ENCODE assay signal across 20 mouse cellular contexts in the genomic region with DNA sequence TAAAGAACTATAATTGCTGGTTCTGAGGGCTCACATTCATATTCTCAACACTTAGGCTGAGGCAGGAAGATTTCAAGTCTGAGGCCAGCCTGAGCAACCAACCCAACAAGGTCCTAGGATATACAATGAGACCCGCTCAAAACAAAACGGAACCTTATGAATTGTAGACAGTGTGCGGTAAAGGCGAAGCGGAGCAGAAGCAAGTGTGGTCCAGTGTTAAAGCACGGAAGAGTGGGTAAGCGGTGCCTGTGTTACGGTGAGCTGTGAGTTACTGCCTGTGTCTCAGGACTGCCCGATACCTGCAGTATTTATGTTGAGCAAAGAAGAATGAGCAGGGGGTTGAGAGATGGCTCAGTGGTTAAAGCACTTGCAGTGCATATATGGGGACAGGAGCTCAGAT. TPM values are rescaled to one million over a fixed set of nuclear protein-coding genes. Genes with fewer than 3 reads are reported as not detected.
DNase-seq lines count a peak whose midpoint lies in the region; ATAC-seq lines count a peak whose summit lies in the region.
"Had no signal": no experiment of that assay in that cellular context is flagged by ENCODE, and none has a peak within 500 bp of the region (broad histone marks: within the 10 kb centered on the region; RNA-seq: fewer than 3 reads in every experiment).

No protein-coding gene starts in this region.

- WGBS in midbrain, embryonic 11.5 days: 99% methylated on average over 9 of the region's 9 CpGs
- WGBS in midbrain, embryonic 13.5 days: 98% methylated on average over 9 of the region's 9 CpGs

- no peak overlapping the region for H3K27ac ChIP-seq in midbrain, embryonic 11.5 days (ENCODE audit: low read depth, low read length)
- no peak overlapping the region for H3K27ac ChIP-seq in midbrain, embryonic 13.5 days
- H3K27ac ChIP-seq: embryonic facial prominence, embryonic 13.5 days; embryonic facial prominence, embryonic 15.5 days; forebrain, embryonic 12.5 days; forebrain, embryonic 15.5 days had no signal

- no peak overlapping the region for H3K4me2 ChIP-seq in midbrain, embryonic 11.5 days
- H3K4me2 ChIP-seq in midbrain, embryonic 13.5 days (replicated peaks): no peak overlapping the region
- H3K4me2 ChIP-seq: embryonic facial prominence, embryonic 13.5 days; embryonic facial prominence, embryonic 15.5 days; forebrain, embryonic 12.5 days; forebrain, embryonic 15.5 days had no signal

- no peaks in the 10 kb centered on the region for H3K4me1 ChIP-seq in midbrain, embryonic 11.5 days (ENCODE audit: control insufficient read depth, insufficient read depth, low read length)
- peaks cover 11% of the 10 kb centered on the region for H3K4me1 ChIP-seq in midbrain, embryonic 13.5 days (replicated peaks)

- no peak overlapping the region for H3K9ac ChIP-seq in midbrain, embryonic 11.5 days (ENCODE audit: low read length)
- no peak overlapping the region for H3K9ac ChIP-seq in midbrain, embryonic 13.5 days (replicated peaks)
- H3K9ac ChIP-seq: embryonic facial prominence, embryonic 13.5 days; embryonic facial prominence, embryonic 15.5 days; forebrain, embryonic 12.5 days; forebrain, embryonic 15.5 days; forebrain, postnatal 0 days had no signal

- H3K4me3 ChIP-seq in midbrain, embryonic 11.5 days (ENCODE audit: low read depth, low read length): no peak overlapping the region
- H3K4me3 ChIP-seq in midbrain, embryonic 13.5 days (replicated peaks): no peak overlapping the region
- H3K4me3 ChIP-seq: embryonic facial prominence, embryonic 13.5 days; embryonic facial prominence, embryonic 15.5 days; forebrain, embryonic 12.5 days; forebrain, embryonic 15.5 days had no signal

- no peak for ATAC-seq in midbrain, embryonic 11.5 days (ENCODE audit: low FRiP score)
- ATAC-seq in midbrain, embryonic 13.5 days: no peak

- peak; percentile 53 for DNase-seq in heart, adult 11 months
- DNase-seq in heart, adult 8-10 months (ENCODE audit: low spot score): no peak
- peak; percentile 54 for DNase-seq in midbrain, embryonic 11.5 days (ENCODE audit: low spot score, missing footprints)
- no peak for DNase-seq in ovary, postnatal 14 days (ENCODE audit: low spot score)
- DNase-seq: adrenal gland, adult 2 months; adrenal gland, postnatal 10 days; adrenal gland, postnatal 25 days; cerebellum, adult 11 months; cerebellum, adult 18-20 months; cerebellum, adult 8-10 months; cerebellum, adult 9-11 months; cerebellum, postnatal 14 days; cerebellum, postnatal 36 days; embryo, embryonic 11 days; forebrain, postnatal 0 days had no signal

- no peaks in the 10 kb centered on the region for H3K36me3 ChIP-seq in midbrain, embryonic 11.5 days (ENCODE audit: control insufficient read depth, insufficient read depth, low read length)
- H3K36me3 ChIP-seq in midbrain, embryonic 13.5 days: no peaks in the 10 kb centered on the region
- H3K36me3 ChIP-seq: embryonic facial prominence, embryonic 13.5 days; embryonic facial prominence, embryonic 15.5 days; forebrain, embryonic 12.5 days; forebrain, embryonic 15.5 days had no signal

- no peaks in the 10 kb centered on the region for H3K9me3 ChIP-seq in midbrain, embryonic 11.5 days (ENCODE audit: control insufficient read depth, low read length)
- no peaks in the 10 kb centered on the region for H3K9me3 ChIP-seq in midbrain, embryonic 13.5 days
- H3K9me3 ChIP-seq: embryonic facial prominence, embryonic 13.5 days; embryonic facial prominence, embryonic 15.5 days; forebrain, embryonic 12.5 days; forebrain, embryonic 15.5 days had no signal

- H3K27me3 ChIP-seq in midbrain, embryonic 11.5 days (ENCODE audit: control insufficient read depth, insufficient read depth, low read length): no peaks in the 10 kb centered on the region
- no peaks in the 10 kb centered on the region for H3K27me3 ChIP-seq in midbrain, embryonic 13.5 days
- H3K27me3 ChIP-seq: embryonic facial prominence, embryonic 13.5 days; embryonic facial prominence, embryonic 15.5 days; forebrain, embryonic 12.5 days; forebrain, embryonic 15.5 days had no signal

RNA-seq across cellular contexts. Expression of a gene that starts 27.5 kb away (rescaled TPM):
- total RNA-seq in heart, adult 8-10 months (2022): 1 to 10 TPM; 3.5 to 5.3 (median 4.3) TPM
- polyA plus RNA-seq in midbrain, embryonic 11.5 days (2014; fragmentation: Nextera tagmentation; extraction: Ambion mirVana): 40.5 and 43.4 TPM in 2 replicates
- polyA plus RNA-seq in midbrain, embryonic 13.5 days (2015; fragmentation: Nextera tagmentation; extraction: Ambion mirVana): 36.5 and 38.6 TPM in 2 replicates

RNA-seq across cellular contexts. Expression of a gene that starts 27.8 kb away (rescaled TPM):
- total RNA-seq in heart, adult 8-10 months (2022): 1 to 10 TPM; 4.0 to 6.1 (median 5.8) TPM
- polyA plus RNA-seq in midbrain, embryonic 11.5 days (2014; fragmentation: Nextera tagmentation; extraction: Ambion mirVana): 22.3 and 22.8 TPM in 2 replicates
- 13.4 and 15.8 TPM in 2 replicates for polyA plus RNA-seq in midbrain, embryonic 13.5 days (2015; fragmentation: Nextera tagmentation; extraction: Ambion mirVana)

Comparison
In these comparisons a context has a peak if more than half of its experiments do, and no peak if none do; other contexts are left out.
1. DNase-seq: peak in heart, adult 11 months (single experiment) and midbrain, embryonic 11.5 days (single experiment); none in heart, adult 8-10 months (single experiment) and ovary, postnatal 14 days (single experiment).